Mouse (Mus musculus) heart, postnatal 4 days (tissue): Measurements from ENCODE around the gene Plscr3. TPM values are rescaled to one million over a fixed set of nuclear protein-coding genes. Genes with fewer than 3 reads are reported as not detected.
"Not testable (repeated sequence)": the region's sequence is repeated elsewhere in the genome, so short reads cannot be mapped to it uniquely, and the experiment has no call there.

Experiments
- DNase-seq: peaks from one replicate; pipeline ENCODE4 v3.0.0; 2021
- total RNA-seq, 2 experiments: library from RNA; stranded (reverse); gene quantifications; 2 replicates each; pipeline ENCODE4 v1.2.3; 2021

The Plscr3 gene
- total RNA-seq, 2 experiments from 2014 or later: 59.7 to 59.9 TPM

- DNase-seq: no peak
These were observed 12.6 kb upstream of the Plscr3 start for GRCm38 (mm10) chr11:69833554-69833953.

GRCm38 (mm10) chr11:69834001-69834549 lies 12.1 kb upstream of the Plscr3 start:
- DNase-seq: peak; percentile 36

GRCm38 (mm10) chr11:69835326-69835965 lies 10.7 kb upstream of the Plscr3 start:
- DNase-seq: no peak

- no peak for DNase-seq
These were observed 10.2 kb upstream of the Plscr3 start for GRCm38 (mm10) chr11:69835966-69836335.

- peak; percentile 47 for DNase-seq
These were observed 9.2 kb upstream of the Plscr3 start for GRCm38 (mm10) chr11:69836703-69837576.

- no peak for DNase-seq
These were observed 8.6 kb upstream of the Plscr3 start, which contains the start of gene Nlgn2 for GRCm38 (mm10) chr11:69837604-69837951. Nlgn2 (minus strand) TSS chr11:69837784.

- DNase-seq: peak; percentile 96
These were observed 8.0 kb upstream of the Plscr3 start, which contains the start of gene Tmem256 for GRCm38 (mm10) chr11:69837952-69838713. Tmem256 (plus strand) TSS chr11:69838514.

GRCm38 (mm10) chr11:69838714-69839104 lies 7.5 kb upstream of the Plscr3 start:
- no peak for DNase-seq

- DNase-seq: peak; percentile 45
These were observed 837 bp downstream of the Plscr3 start for GRCm38 (mm10) chr11:69846738-69847688.

- no peak for DNase-seq
These were observed 1.8 kb downstream of the Plscr3 start for GRCm38 (mm10) chr11:69848021-69848420.

GRCm38 (mm10) chr11:69849128-69849527 lies 3.0 kb downstream of the Plscr3 start:
- no peak for DNase-seq

- no peak for DNase-seq
These were observed 3.7 kb downstream of the Plscr3 start for GRCm38 (mm10) chr11:69849884-69850283.

GRCm38 (mm10) chr11:69850754-69851153 lies 4.6 kb downstream of the Plscr3 start:
- no peak for DNase-seq

GRCm38 (mm10) chr11:69853994-69854393 lies 7.8 kb downstream of the Plscr3 start:
- DNase-seq: no peak

GRCm38 (mm10) chr11:69854680-69855079 lies 8.5 kb downstream of the Plscr3 start:
- DNase-seq: no peak

- peak; percentile 63 for DNase-seq
These were observed 9.2 kb downstream of the Plscr3 start for GRCm38 (mm10) chr11:69855347-69855746.

- DNase-seq: no peak
These were observed 12.2 kb downstream of the Plscr3 start, which contains the start of gene Tnk1 for GRCm38 (mm10) chr11:69858113-69858998. Tnk1 (minus strand) TSS chr11:69858730.

GRCm38 (mm10) chr11:69863729-69864128 lies 17.6 kb downstream of the Plscr3 start:
- not testable (repeated sequence) for DNase-seq

GRCm38 (mm10) chr11:69864138-69864860 lies 18.1 kb downstream of the Plscr3 start:
- no peak for DNase-seq

GRCm38 (mm10) chr11:69865561-69865960 lies 19.4 kb downstream of the Plscr3 start:
- DNase-seq: no peak
